Mouse (Mus musculus): Measurements from ENCODE around the gene Usp16. TPM values are rescaled to one million over a fixed set of nuclear protein-coding genes. Genes with fewer than 3 reads are reported as not detected.

Gene Usp16
- polyA plus RNA-seq (2017; shearing (Covaris generic)): 10 to 100 TPM; 57.0 to 75.9 TPM

GRCm38 (mm10) chr16:87454419-87455179, at the start of gene Usp16:
TSS of gene Usp16 (plus strand) at chr16:87454703.

GRCm38 (mm10) chr16:87432033-87432814, 22.3 kb upstream of the Usp16 start, which contains the start of gene Ltn1:
TSS of gene Ltn1 (minus strand) at chr16:87432612.

GRCm38 (mm10) chr16:87440184-87440686, 14.3 kb upstream of the Usp16 start, which contains the start of gene Rwdd2b:
TSS of gene Rwdd2b (minus strand) at chr16:87440573.

GRCm38 (mm10) chr16:87495716-87496447, 41.4 kb downstream of the Usp16 start, which contains the start of gene Cct8:
TSS of gene Cct8 (minus strand) at chr16:87495873.

Other genes with a start within 250 kb of the Usp16 start
- 10 to 100 TPM; 10.6 to 19.7 TPM for gene N6amt1, start 100.5 kb upstream of the Usp16 start, polyA plus RNA-seq (2017; shearing (Covaris generic))
- gene Ltn1, start 22.1 kb upstream of the Usp16 start, polyA plus RNA-seq (2017; shearing (Covaris generic)): 10 to 100 TPM; 32.5 to 44.9 TPM
- 10 to 100 TPM; 15.0 to 16.2 TPM for gene Rwdd2b, start 14.1 kb upstream of the Usp16 start, polyA plus RNA-seq (2017; shearing (Covaris generic))
- 100 to 1,000 TPM; 336 to 418 TPM for gene Cct8, start 41.2 kb downstream of the Usp16 start, polyA plus RNA-seq (2017; shearing (Covaris generic))
- gene Map3k7cl, start 98.6 kb downstream of the Usp16 start, polyA plus RNA-seq (2017; shearing (Covaris generic)): not detected
- 1 to 10 TPM; 4.5 to 7.1 TPM for gene Bach1, start 244.2 kb downstream of the Usp16 start, polyA plus RNA-seq (2017; shearing (Covaris generic))

All from activated CD4-positive, CD25-positive, alpha-beta regulatory T cell (primary cell).